Mouse (Mus musculus): ENCODE measurements around the gene Zfp706. TPM values are rescaled to one million over a fixed set of nuclear protein-coding genes. Genes with fewer than 3 reads are reported as not detected.

The Zfp706 gene
- polyA plus RNA-seq, 1 experiment from 2014 or later = 472 TPM

- DNase-seq (ENCODE audit: low spot score) = no peak
- Histone ChIP-seq H3K4me1 (replicated peaks; ENCODE audit: control insufficient read depth, insufficient read depth, low read length) (no peaks in the 10 kb centered on the region), H3K4me2 (ENCODE audit: low read depth, low read length, severe bottlenecking) (no peak overlapping the region), H3K9me3 (ENCODE audit: control insufficient read depth, low read length) (no peaks in the 10 kb centered on the region), H3K4me3 (ENCODE audit: low read depth, low read length) (no peak overlapping the region), H3K27ac (ENCODE audit: low read depth, low read length) (no peak overlapping the region), H3K27me3 (ENCODE audit: control insufficient read depth, insufficient read depth, low read length) (no peaks in the 10 kb centered on the region), H3K36me3 (ENCODE audit: control insufficient read depth, insufficient read depth, low read length) (no peaks in the 10 kb centered on the region), H3K9ac (ENCODE audit: low read length) (no peak overlapping the region)
- WGBS = 93% methylated on average over 5 of the region's 5 CpGs
- ATAC-seq (replicated peaks; ENCODE audit: low FRiP score) = no peak
Observed at GRCm38 (mm10) chr15:37041214-37041613, 33.6 kb upstream of the Zfp706 start.

- H3K27ac ChIP-seq (ENCODE audit: low read depth, low read length) = no peak overlapping the region
- DNase-seq (ENCODE audit: low spot score) (no peak), ATAC-seq (replicated peaks; ENCODE audit: low FRiP score) (no peak)
- no peak overlapping the region for H3K4me3 ChIP-seq (ENCODE audit: low read depth, low read length)
- no peak overlapping the region for H3K9ac ChIP-seq (ENCODE audit: low read length)
- H3K4me2 ChIP-seq (ENCODE audit: low read depth, low read length, severe bottlenecking) = no peak overlapping the region
- H3K9me3 ChIP-seq (ENCODE audit: control insufficient read depth, low read length) = no peaks in the 10 kb centered on the region
- H3K36me3 ChIP-seq (ENCODE audit: control insufficient read depth, insufficient read depth, low read length) = no peaks in the 10 kb centered on the region
- 78% methylated on average over 1 of the region's 1 CpGs for WGBS
- no peaks in the 10 kb centered on the region for H3K4me1 ChIP-seq (replicated peaks; ENCODE audit: control insufficient read depth, insufficient read depth, low read length)
- H3K27me3 ChIP-seq (ENCODE audit: control insufficient read depth, insufficient read depth, low read length) = no peaks in the 10 kb centered on the region
Observed at GRCm38 (mm10) chr15:37038666-37039065, 31.1 kb upstream of the Zfp706 start.

DNA sequence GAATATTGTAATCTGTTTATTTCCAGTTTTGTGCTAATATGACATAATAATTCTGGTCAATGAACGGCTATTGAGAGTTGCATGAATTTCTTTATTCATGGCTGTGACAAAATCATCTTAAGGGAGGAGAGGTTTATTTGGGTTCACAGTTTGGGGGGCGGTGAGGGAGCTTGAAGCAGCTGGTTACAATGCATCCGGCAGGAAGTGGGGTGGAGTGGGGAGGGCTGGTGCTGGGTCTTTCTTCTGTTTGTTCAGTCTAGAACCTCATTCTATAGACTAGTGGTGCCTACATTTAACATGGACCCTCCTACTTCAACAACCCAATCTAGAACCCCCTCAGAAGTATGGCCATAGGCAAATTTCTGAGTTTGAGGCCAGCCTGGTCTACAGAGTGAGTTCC, 30.1 kb upstream of the Zfp706 start:
- Histone ChIP-seq H3K9ac (ENCODE audit: low read length) (no peak overlapping the region), H3K27ac (ENCODE audit: low read depth, low read length) (no peak overlapping the region)

GRCm38 (mm10) chr15:37036481-37037156, 29.0 kb upstream of the Zfp706 start:
- Histone ChIP-seq H3K9ac (ENCODE audit: low read length) (no peak overlapping the region), H3K4me2 (ENCODE audit: low read depth, low read length, severe bottlenecking) (no peak overlapping the region), H3K9me3 (ENCODE audit: control insufficient read depth, low read length) (no peaks in the 10 kb centered on the region), H3K36me3 (ENCODE audit: control insufficient read depth, insufficient read depth, low read length) (no peaks in the 10 kb centered on the region), H3K27me3 (ENCODE audit: control insufficient read depth, insufficient read depth, low read length) (no peaks in the 10 kb centered on the region), H3K4me3 (ENCODE audit: low read depth, low read length) (no peak overlapping the region), H3K27ac (ENCODE audit: low read depth, low read length) (no peak overlapping the region), H3K4me1 (replicated peaks; ENCODE audit: control insufficient read depth, insufficient read depth, low read length) (no peaks in the 10 kb centered on the region)
- no peak for ATAC-seq (replicated peaks; ENCODE audit: low FRiP score)
- 72% methylated on average over 7 of the region's 7 CpGs for WGBS
- no peak for DNase-seq (ENCODE audit: low spot score)

More for the DNA sequence above, 30.1 kb upstream of the Zfp706 start:
- no peak overlapping the region for H3K4me3 ChIP-seq (ENCODE audit: low read depth, low read length)
- H3K9me3 ChIP-seq (ENCODE audit: control insufficient read depth, low read length) = no peaks in the 10 kb centered on the region
- ATAC-seq (replicated peaks; ENCODE audit: low FRiP score) (no peak), DNase-seq (ENCODE audit: low spot score) (no peak)
- no peaks in the 10 kb centered on the region for H3K36me3 ChIP-seq (ENCODE audit: control insufficient read depth, insufficient read depth, low read length)
- WGBS = 90% methylated on average over 3 of the region's 3 CpGs
- no peak overlapping the region for H3K4me2 ChIP-seq (ENCODE audit: low read depth, low read length, severe bottlenecking)
- H3K4me1 ChIP-seq (replicated peaks; ENCODE audit: control insufficient read depth, insufficient read depth, low read length) = no peaks in the 10 kb centered on the region
- H3K27me3 ChIP-seq (ENCODE audit: control insufficient read depth, insufficient read depth, low read length) = no peaks in the 10 kb centered on the region

DNA sequence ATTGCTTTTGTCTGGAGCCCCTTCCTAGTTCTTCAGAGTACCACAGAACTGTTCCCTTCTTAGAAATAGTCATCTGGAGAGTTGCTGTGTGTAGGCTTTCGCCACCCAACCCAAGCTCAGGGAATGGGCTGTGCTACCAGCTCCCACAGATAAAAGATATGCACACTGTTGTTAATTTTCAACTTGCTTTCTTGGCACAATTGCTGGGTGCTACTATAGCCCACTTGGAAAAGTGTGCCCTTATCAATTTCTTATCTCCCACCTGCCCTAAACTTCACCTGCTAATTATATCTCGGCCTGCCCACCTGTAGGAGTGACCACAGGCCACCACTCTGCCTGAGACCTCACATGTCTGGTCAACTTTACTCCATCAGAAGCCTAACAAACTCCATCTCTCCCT, 26.6 kb upstream of the Zfp706 start:
- Histone ChIP-seq H3K27ac (ENCODE audit: low read depth, low read length) (no peak overlapping the region), H3K4me2 (ENCODE audit: low read depth, low read length, severe bottlenecking) (no peak overlapping the region), H3K9ac (ENCODE audit: low read length) (no peak overlapping the region), H3K4me3 (ENCODE audit: low read depth, low read length) (no peak overlapping the region), H3K27me3 (ENCODE audit: control insufficient read depth, insufficient read depth, low read length) (no peaks in the 10 kb centered on the region), H3K9me3 (ENCODE audit: control insufficient read depth, low read length) (no peaks in the 10 kb centered on the region), H3K36me3 (ENCODE audit: control insufficient read depth, insufficient read depth, low read length) (no peaks in the 10 kb centered on the region), H3K4me1 (replicated peaks; ENCODE audit: control insufficient read depth, insufficient read depth, low read length) (no peaks in the 10 kb centered on the region)
- no peak for ATAC-seq (replicated peaks; ENCODE audit: low FRiP score)
- 86% methylated on average over 2 of the region's 2 CpGs for WGBS
- DNase-seq (ENCODE audit: low spot score) = no peak

DNA sequence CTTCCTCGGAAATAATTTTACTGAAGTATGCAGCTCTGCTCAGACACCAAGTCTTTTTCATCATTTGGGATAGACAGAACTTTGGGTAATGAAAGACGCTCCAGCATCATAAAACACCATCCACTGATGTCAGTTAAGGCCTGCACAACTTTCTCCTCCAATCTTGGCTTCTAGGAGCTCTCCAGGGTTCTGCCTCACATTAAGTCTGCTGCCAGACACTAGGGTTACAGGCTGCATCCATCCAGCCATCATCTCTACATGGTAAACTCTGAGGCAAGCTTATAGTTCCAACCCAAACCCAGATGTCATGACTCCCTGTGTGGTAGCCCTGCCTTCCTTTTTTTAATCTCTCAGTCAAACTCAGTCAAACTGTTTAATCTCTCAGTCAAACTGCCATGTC, 25.9 kb upstream of the Zfp706 start:
- DNase-seq (ENCODE audit: low spot score) (no peak), ATAC-seq (replicated peaks; ENCODE audit: low FRiP score) (no peak)
- no peak overlapping the region for H3K4me2 ChIP-seq (ENCODE audit: low read depth, low read length, severe bottlenecking)
- H3K4me1 ChIP-seq (replicated peaks; ENCODE audit: control insufficient read depth, insufficient read depth, low read length) = no peaks in the 10 kb centered on the region
- no peak overlapping the region for H3K9ac ChIP-seq (ENCODE audit: low read length)
- no peak overlapping the region for H3K27ac ChIP-seq (ENCODE audit: low read depth, low read length)
- no peaks in the 10 kb centered on the region for H3K36me3 ChIP-seq (ENCODE audit: control insufficient read depth, insufficient read depth, low read length)
- no peak overlapping the region for H3K4me3 ChIP-seq (ENCODE audit: low read depth, low read length)
- no peaks in the 10 kb centered on the region for H3K9me3 ChIP-seq (ENCODE audit: control insufficient read depth, low read length)
- H3K27me3 ChIP-seq (ENCODE audit: control insufficient read depth, insufficient read depth, low read length) = no peaks in the 10 kb centered on the region
- 92% methylated on average over 2 of the region's 2 CpGs for WGBS

DNA sequence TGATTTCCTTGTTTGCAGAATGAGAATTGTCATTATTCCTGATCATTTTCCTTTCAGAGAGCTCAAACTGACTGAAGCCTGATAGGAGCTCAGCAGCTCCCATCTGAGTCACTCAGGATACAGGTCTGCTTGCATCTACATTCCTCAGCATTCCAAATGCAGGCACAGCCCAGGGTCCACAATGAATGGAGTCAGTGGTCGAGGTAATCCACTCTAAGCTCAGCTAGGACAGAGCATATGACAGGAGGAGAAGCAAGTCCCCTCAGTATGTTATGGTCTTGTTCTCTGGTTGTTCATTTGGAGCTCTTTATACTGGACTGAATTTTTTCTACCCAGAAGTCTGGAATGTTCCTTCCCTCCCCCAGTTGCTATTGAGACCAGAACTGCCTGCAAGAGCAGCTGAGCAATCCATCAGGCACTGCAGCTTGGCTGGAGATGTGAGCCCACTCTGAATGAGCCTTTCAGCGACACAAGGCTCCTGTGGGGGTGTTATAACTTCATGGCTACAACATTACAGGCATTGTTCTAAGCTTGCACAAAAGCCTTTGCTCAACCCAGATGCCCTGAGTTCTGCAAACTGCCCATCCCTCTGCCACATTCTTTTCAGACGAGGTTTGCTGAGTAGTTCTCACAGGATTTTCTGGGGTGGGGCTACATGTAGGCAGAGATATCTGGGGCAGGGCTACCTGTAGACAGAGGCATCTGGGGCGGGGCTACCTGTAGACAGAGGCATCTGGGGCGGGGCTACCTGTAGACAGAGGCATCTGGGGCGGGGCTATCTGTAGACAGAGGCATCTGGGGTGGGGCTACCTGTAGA, 24.0 kb upstream of the Zfp706 start:
- DNase-seq (ENCODE audit: low spot score) = no peak
- H3K9ac ChIP-seq (ENCODE audit: low read length) = no peak overlapping the region
- H3K4me1 ChIP-seq (replicated peaks; ENCODE audit: control insufficient read depth, insufficient read depth, low read length) = no peaks in the 10 kb centered on the region

GRCm38 (mm10) chr15:37030929-37031328, 23.4 kb upstream of the Zfp706 start:
- H3K4me3 ChIP-seq (ENCODE audit: low read depth, low read length) = no peak overlapping the region
- no peaks in the 10 kb centered on the region for H3K27me3 ChIP-seq (ENCODE audit: control insufficient read depth, insufficient read depth, low read length)
- H3K9me3 ChIP-seq (ENCODE audit: control insufficient read depth, low read length) = no peaks in the 10 kb centered on the region
- WGBS = 88% methylated on average over 3 of the region's 3 CpGs
- H3K4me1 ChIP-seq (replicated peaks; ENCODE audit: control insufficient read depth, insufficient read depth, low read length) = no peaks in the 10 kb centered on the region
- H3K36me3 ChIP-seq (ENCODE audit: control insufficient read depth, insufficient read depth, low read length) = no peaks in the 10 kb centered on the region
- H3K27ac ChIP-seq (ENCODE audit: low read depth, low read length) = no peak overlapping the region
- H3K4me2 ChIP-seq (ENCODE audit: low read depth, low read length, severe bottlenecking) = no peak overlapping the region
- DNase-seq (ENCODE audit: low spot score) (no peak), ATAC-seq (replicated peaks; ENCODE audit: low FRiP score) (no peak)
- no peak overlapping the region for H3K9ac ChIP-seq (ENCODE audit: low read length)

More for the DNA sequence above, 24.0 kb upstream of the Zfp706 start:
- Histone ChIP-seq H3K9me3 (ENCODE audit: control insufficient read depth, low read length) (no peaks in the 10 kb centered on the region), H3K27ac (ENCODE audit: low read depth, low read length) (no peak overlapping the region), H3K27me3 (ENCODE audit: control insufficient read depth, insufficient read depth, low read length) (no peaks in the 10 kb centered on the region), H3K4me3 (ENCODE audit: low read depth, low read length) (no peak overlapping the region), H3K36me3 (ENCODE audit: control insufficient read depth, insufficient read depth, low read length) (no peaks in the 10 kb centered on the region), H3K4me2 (ENCODE audit: low read depth, low read length, severe bottlenecking) (no peak overlapping the region)
- no peak for ATAC-seq (replicated peaks; ENCODE audit: low FRiP score)
- WGBS = 33% methylated on average over 6 of the region's 6 CpGs

GRCm38 (mm10) chr15:37027956-37028355, 20.4 kb upstream of the Zfp706 start:
- no peak for ATAC-seq (replicated peaks; ENCODE audit: low FRiP score)
- H3K27ac ChIP-seq (ENCODE audit: low read depth, low read length) = no peak overlapping the region
- H3K4me3 ChIP-seq (ENCODE audit: low read depth, low read length) = no peak overlapping the region

More at GRCm38 (mm10) chr15:37027956-37028355, 20.4 kb upstream of the Zfp706 start:
- no peak for DNase-seq (ENCODE audit: low spot score)
- H3K9me3 ChIP-seq (ENCODE audit: control insufficient read depth, low read length) = no peaks in the 10 kb centered on the region
- no peak overlapping the region for H3K4me2 ChIP-seq (ENCODE audit: low read depth, low read length, severe bottlenecking)
- no peaks in the 10 kb centered on the region for H3K36me3 ChIP-seq (ENCODE audit: control insufficient read depth, insufficient read depth, low read length)
- H3K9ac ChIP-seq (ENCODE audit: low read length) = no peak overlapping the region
- no peaks in the 10 kb centered on the region for H3K4me1 ChIP-seq (replicated peaks; ENCODE audit: control insufficient read depth, insufficient read depth, low read length)
- no peaks in the 10 kb centered on the region for H3K27me3 ChIP-seq (ENCODE audit: control insufficient read depth, insufficient read depth, low read length)
